Mouse (Mus musculus) embryonic facial prominence, embryonic 15.5 days (tissue): ENCODE results near the gene Pga5. TPM values are rescaled to one million over a fixed set of nuclear protein-coding genes. Genes with fewer than 3 reads are reported as not detected.

Experiments
- ATAC-seq: fragments of 200-750 bp; cut with Nextera tagmentation; 2 replicates; pipeline ENCODE4 v1.8.0; 2017; ENCODE audit warnings: low read depth, moderate TSS enrichment; ENCODE audit not compliant: insufficient number of reproducible peaks, low FRiP score, low TSS enrichment
- H3K27ac ChIP-seq: fragments of 300-500 bp; sonication (generic); replicated peaks from 2 replicates; pipeline ENCODE4 v1.5.1; 2015; ENCODE audit warnings: mild to moderate bottlenecking, inconsistent platforms
- H3K27me3 ChIP-seq: fragments of 300-500 bp; sonication (generic); 2 replicates; pipeline ENCODE4 v1.6.1; 2015; ENCODE audit warnings: inconsistent platforms
- H3K36me3 ChIP-seq: fragments of 300-500 bp; sonication (generic); 2 replicates; pipeline ENCODE4 v1.6.1; 2015; ENCODE audit warnings: mild to moderate bottlenecking, inconsistent platforms
- H3K4me1 ChIP-seq: fragments of 300-500 bp; sonication (generic); 2 replicates; pipeline ENCODE4 v1.6.1; 2015; ENCODE audit warnings: inconsistent platforms
- H3K4me2 ChIP-seq: fragments of 300-500 bp; sonication (generic); replicated peaks from 2 replicates; pipeline ENCODE4 v1.6.1; 2015; ENCODE audit warnings: mild to moderate bottlenecking, inconsistent platforms
- H3K4me3 ChIP-seq: fragments of 300-500 bp; sonication (generic); replicated peaks from 2 replicates; pipeline ENCODE4 v1.5.1; 2015; ENCODE audit warnings: mild to moderate bottlenecking, inconsistent platforms
- H3K9ac ChIP-seq: fragments of 300-500 bp; sonication (generic); 2 replicates; pipeline ENCODE4 v1.6.1; 2015; ENCODE audit warnings: inconsistent platforms
- H3K9me3 ChIP-seq: fragments of 300-500 bp; sonication (generic); replicated peaks from 2 replicates; pipeline ENCODE4 v1.6.1; 2016; ENCODE audit warnings: inconsistent platforms
- WGBS: fragments of 180-500 bp; shearing (Covaris S2); methylation state at CpG from one replicate; pipeline ENCODE4 v1.1.7; 2015; 5-methylcytosine and 5-hydroxymethylcytosine counted together
- polyA plus RNA-seq: library from polyadenylated mRNA; unstranded; fragments of >200 nt; fragmentation: Nextera tagmentation; extraction: Ambion mirVana; gene quantifications from 2 replicates; pipeline ENCODE4 v1.2.1, GENCODE M21; 2015

Pga5 gene
- polyA plus RNA-seq, 1 experiment from 2014 or later: not detected

- WGBS: 2% methylated on average over 32 of the region's 32 CpGs
- peak within 1 kb of the TSS; percentile 39 for H3K9ac ChIP-seq
- no peaks in the 10 kb centered on the region for H3K27me3 ChIP-seq
- peak within 1 kb of the TSS; percentile 48 for H3K4me3 ChIP-seq
- peaks cover 21% of the 10 kb centered on the region for H3K4me1 ChIP-seq
- ATAC-seq: peak; percentile 79
- H3K27ac ChIP-seq: peak within 1 kb of the TSS; percentile 11; the same call in 1 of the 2 replicates
- no peaks in the 10 kb centered on the region for H3K9me3 ChIP-seq
- H3K4me2 ChIP-seq: peak within 1 kb of the TSS; percentile 96
- peaks cover 20% of the 10 kb centered on the region for H3K36me3 ChIP-seq
Observed at GRCm38 (mm10) chr19:10634106-10634871, 43.6 kb downstream of the Pga5 start, which contains the start of gene Vwce. TSS of gene Vwce (plus strand) at chr19:10634213.

Other genes with a start within 250 kb of the Pga5 start
- 1.9 and 2.4 TPM in 2 replicates for gene Lrrc10b, start 220.6 kb downstream of the Pga5 start, polyA plus RNA-seq
- gene Ppp1r32, start 195.1 kb downstream of the Pga5 start, polyA plus RNA-seq: 3.6 and 6.8 TPM in 2 replicates
- gene Cpsf7, start 152.8 kb downstream of the Pga5 start, polyA plus RNA-seq: 43.1 and 49.5 TPM in 2 replicates
- 53.6 and 58.6 TPM in 2 replicates for gene Sdhaf2, start 151.9 kb downstream of the Pga5 start, polyA plus RNA-seq
- gene Tmem216, start 121.8 kb downstream of the Pga5 start, polyA plus RNA-seq: 44.0 and 49.6 TPM in 2 replicates
- gene Cyb561a3, start 100.9 kb downstream of the Pga5 start, polyA plus RNA-seq: 24.5 and 25.8 TPM in 2 replicates
- gene Tmem138, start 100.7 kb downstream of the Pga5 start, polyA plus RNA-seq: 37.2 and 46.2 TPM in 2 replicates
- gene Ddb1, start 72.7 kb downstream of the Pga5 start, polyA plus RNA-seq: 338 and 340 TPM in 2 replicates
- gene Tkfc, start 72.4 kb downstream of the Pga5 start, polyA plus RNA-seq: 14.4 and 18.8 TPM in 2 replicates
- 2.1 and 2.6 TPM in 2 replicates for gene Vwce, start 43.9 kb downstream of the Pga5 start, polyA plus RNA-seq
- 43.0 and 47.0 TPM in 2 replicates for gene Vps37c, start 10.7 kb upstream of the Pga5 start, polyA plus RNA-seq
- gene Cd5, start 60.9 kb upstream of the Pga5 start, polyA plus RNA-seq: 0.81 and 1.3 TPM in 2 replicates
- gene Cd6, start 152.0 kb upstream of the Pga5 start, polyA plus RNA-seq: 0.05 TPM in 1 of 2 replicates, not detected in the other
- gene Slc15a3, start 161.7 kb upstream of the Pga5 start, polyA plus RNA-seq: 2.0 and 2.3 TPM in 2 replicates
- 82.1 and 82.5 TPM in 2 replicates for gene Tmem132a, start 191.9 kb upstream of the Pga5 start, polyA plus RNA-seq
- gene Tmem109, start 203.9 kb upstream of the Pga5 start, polyA plus RNA-seq: 133 and 139 TPM in 2 replicates
- 45.2 and 49.4 TPM in 2 replicates for gene Prpf19, start 217.2 kb upstream of the Pga5 start, polyA plus RNA-seq
- gene Zp1, start 242.6 kb upstream of the Pga5 start, polyA plus RNA-seq: not detected in 2 replicates